Comparison of ENCODE assay signal across 23 mouse cellular contexts in genomic region chr10:38623399-38623798, GRCm38 (mm10).
DNase-seq lines count a peak whose midpoint lies in the region; ATAC-seq and TF ChIP-seq lines count a peak whose summit lies in the region.
"Had no signal": no experiment of that assay in that cellular context is flagged by ENCODE, and none has a peak within 500 bp of the region (broad histone marks: within the 10 kb centered on the region; RNA-seq: fewer than 3 reads in every experiment).

No protein-coding gene starts in this region.

- H3K27me3 ChIP-seq in CH12.LX (replicated peaks), result no peaks in the 10 kb centered on the region
- no peaks in the 10 kb centered on the region for H3K27me3 ChIP-seq in splenic B cell, adult 2 months (ENCODE audit: control insufficient read depth, insufficient read depth, low read length, poor library complexity, severe bottlenecking)
- H3K27me3 ChIP-seq: embryonic facial prominence, embryonic 13.5 days; embryonic facial prominence, embryonic 15.5 days; forebrain, embryonic 12.5 days had no signal

- H3K4me3 ChIP-seq in CH12.LX (replicated peaks in 1 of 3; ENCODE audit: low read depth in 2 of 3, low read length in 2 of 3, poor library complexity in 1 of 3), result no peak overlapping the region
- H3K4me3 ChIP-seq: embryonic facial prominence, embryonic 13.5 days; embryonic facial prominence, embryonic 15.5 days; erythroblast, embryonic 14.5 days; forebrain, embryonic 10.5 days; forebrain, embryonic 12.5 days had no signal

- H3K9me3 ChIP-seq in CH12.LX (replicated peaks; ENCODE audit: low read length), result no peaks in the 10 kb centered on the region
- H3K9me3 ChIP-seq: embryonic facial prominence, embryonic 13.5 days; embryonic facial prominence, embryonic 15.5 days; forebrain, embryonic 10.5 days; forebrain, embryonic 12.5 days had no signal

- no peak overlapping the region for H3K4me2 ChIP-seq in CH12.LX (ENCODE audit: insufficient read depth, low read depth, poor library complexity, severe bottlenecking)
- H3K4me2 ChIP-seq: embryonic facial prominence, embryonic 13.5 days; embryonic facial prominence, embryonic 15.5 days; forebrain, embryonic 12.5 days had no signal

- TF ChIP-seq RAD21 in CH12.LX (IDR thresholded peaks at IDR 0.05; ENCODE audit: low read depth, low read length), result no peak

- no peak overlapping the region for H3K27ac ChIP-seq in CH12.LX (ENCODE audit: insufficient read depth, low read depth)
- H3K27ac ChIP-seq: embryonic facial prominence, embryonic 13.5 days; embryonic facial prominence, embryonic 15.5 days; forebrain, embryonic 10.5 days; forebrain, embryonic 12.5 days had no signal

- no peak overlapping the region for H3K9ac ChIP-seq in CH12.LX (ENCODE audit: insufficient read depth, low read depth)
- H3K9ac ChIP-seq: embryonic facial prominence, embryonic 13.5 days; embryonic facial prominence, embryonic 15.5 days; forebrain, embryonic 12.5 days had no signal

- dilution Hi-C loops in CH12.LX (cut with MboI; ENCODE audit: extremely low pct_ligation_motif_present, extremely low pct_unique_long_range_greater_than_20kb, low sequenced_read_pairs), result no loop called here

- H3K4me1 ChIP-seq in CH12.LX (ENCODE audit: control insufficient read depth in 1 of 2, insufficient read depth in 2 of 2), result peaks cover 0 to 21% of the 10 kb centered on the region in 2 experiments; a peak in 2 of 4 replicates
- H3K4me1 ChIP-seq: embryonic facial prominence, embryonic 13.5 days; embryonic facial prominence, embryonic 15.5 days; forebrain, embryonic 10.5 days; forebrain, embryonic 12.5 days had no signal

- no peak for TF ChIP-seq CTCF in CH12.LX (conservative IDR thresholded peaks at IDR 0.05 in 1 of 2, IDR thresholded peaks at IDR 0.05 in 1 of 2; ENCODE audit: low read depth in 2 of 2, low read length in 2 of 2)

- in situ Hi-C loops in CH12.LX (cut with MboI; ENCODE audit: low pct_ligation_motif_present, low pct_unique_long_range_greater_than_20kb, low sequenced_read_pairs), result no loop called here

- DNase-seq in A20 (ENCODE audit: low read depth, low spot score), result peak; percentile 77
- DNase-seq in CH12.LX (ENCODE audit: extremely low read depth), result peak; percentile 31
- peak; percentile 50 for DNase-seq in splenic B cell, adult 2 months (ENCODE audit: low read depth, low spot score)
- DNase-seq in yolk sac, embryonic 10.5 days (ENCODE audit: low spot score), result no peak
- DNase-seq: adrenal gland, adult 2 months; adrenal gland, postnatal 10 days; adrenal gland, postnatal 25 days; cerebellum, adult 11 months; cerebellum, adult 18-20 months; cerebellum, adult 8-10 months; cerebellum, adult 9-11 months; cerebellum, postnatal 14 days; cerebellum, postnatal 36 days; embryo, embryonic 11 days had no signal

- no peaks in the 10 kb centered on the region for H3K79me2 ChIP-seq in CH12.LX (replicated peaks; ENCODE audit: control insufficient read depth, extremely low read depth, insufficient read depth, poor library complexity, severe bottlenecking)

- no peak for ATAC-seq in megakaryocyte-erythroid progenitor cell, adult 5-6 weeks (replicated peaks; ENCODE audit: low FRiP score, low TSS enrichment, poor library complexity, severe bottlenecking)
- ATAC-seq: CD4-positive, CD25-positive, alpha-beta regulatory T cell, adult 4 months; forebrain, embryonic 14.5 days; forebrain, embryonic 16.5 days had no signal

- no peaks in the 10 kb centered on the region for H3K36me3 ChIP-seq in CH12.LX (replicated peaks in 1 of 2; ENCODE audit: control insufficient read depth in 1 of 2, insufficient read depth in 1 of 2, low read length in 1 of 2)
- no peaks in the 10 kb centered on the region for H3K36me3 ChIP-seq in splenic B cell, adult 2 months (ENCODE audit: control insufficient read depth, insufficient read depth, low read length, poor library complexity, severe bottlenecking)
- H3K36me3 ChIP-seq: embryonic facial prominence, embryonic 13.5 days; embryonic facial prominence, embryonic 15.5 days; forebrain, embryonic 10.5 days; forebrain, embryonic 12.5 days had no signal

- TF ChIP-seq POLR2A in CH12.LX (IDR thresholded peaks at IDR 0.05; ENCODE audit: low read depth, low read length), result no peak

- peak; percentile 50; the same call in 1 of the 2 replicates for TF ChIP-seq EP300 in CH12.LX (IDR thresholded peaks at IDR 0.05; ENCODE audit: low read length)

TF ChIP-seq in CH12.LX, 34 proteins besides CTCF, POLR2A, EP300 and RAD21:
- TF ChIP-seq ZC3H11A (IDR thresholded peaks at IDR 0.05; ENCODE audit: low read depth, low read length), result no peak
- TF ChIP-seq USF2 (conservative IDR thresholded peaks at IDR 0.05; ENCODE audit: low read depth, low read length), result no peak
- TF ChIP-seq ZNF384 (IDR thresholded peaks at IDR 0.05; ENCODE audit: low read depth, low read length), result peak; percentile 65
- no peak for TF ChIP-seq MAX (IDR thresholded peaks at IDR 0.05; ENCODE audit: low read length)
- no peak for TF ChIP-seq SMC3 (IDR thresholded peaks at IDR 0.05; ENCODE audit: low read depth, low read length)
- no peak for TF ChIP-seq CHD2 (IDR thresholded peaks at IDR 0.05; ENCODE audit: low read length)
